Mouse (Mus musculus): Measurements from ENCODE around the gene Gm21972. TPM values are rescaled to one million over a fixed set of nuclear protein-coding genes. Genes with fewer than 3 reads are reported as not detected.

Gm21972 gene
- not detected in 2 replicates for polyA plus RNA-seq (2012; rRNA removed; ENCODE audit: low replicate concordance)

DNA sequence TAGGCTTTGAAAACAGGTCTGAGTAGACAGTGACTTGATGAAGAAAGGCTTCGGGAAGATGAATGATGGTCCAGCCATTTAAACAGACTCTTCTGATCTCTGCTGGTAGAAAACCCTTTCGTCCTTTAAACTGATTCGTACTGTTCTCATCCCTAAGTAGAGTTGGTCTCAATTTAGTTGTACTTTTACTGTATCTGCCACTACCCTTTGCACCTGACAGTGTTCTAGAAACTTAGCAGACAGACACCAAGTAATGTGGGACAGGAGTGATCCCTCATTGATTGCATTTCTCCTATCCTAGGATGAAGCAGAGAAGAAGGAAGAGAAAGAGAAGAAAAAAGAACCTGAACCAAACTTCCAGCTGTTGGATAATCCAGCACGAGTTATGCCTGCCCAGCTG is at the start of gene Gm21972:
Gene Gm21972 (plus strand): TSS at position 301 of the 400 bp plus-strand sequence.

DNA sequence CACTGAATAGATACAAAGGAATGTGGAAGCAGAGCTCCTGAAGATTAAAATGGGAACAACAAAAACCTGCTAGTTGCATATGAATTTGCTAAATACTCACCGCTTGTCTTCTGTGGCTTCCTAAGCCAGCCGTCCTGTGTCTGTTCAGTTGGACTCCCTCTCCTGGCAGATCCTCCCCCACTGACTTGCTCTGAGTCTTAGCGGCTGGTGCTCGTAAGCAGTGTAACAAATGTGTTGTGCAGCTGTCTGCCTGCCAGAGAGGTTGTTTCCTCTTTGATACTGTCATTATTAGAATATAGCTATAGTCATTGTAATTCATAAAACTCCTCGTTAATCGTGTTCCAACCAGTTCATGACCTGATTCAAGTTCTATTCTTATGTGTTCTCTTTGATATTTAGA is 21.7 kb upstream of the Gm21972 start, which contains the start of gene Htr2b:
Gene Htr2b (minus strand): TSS at position 192 of the 400 bp plus-strand sequence.

DNA sequence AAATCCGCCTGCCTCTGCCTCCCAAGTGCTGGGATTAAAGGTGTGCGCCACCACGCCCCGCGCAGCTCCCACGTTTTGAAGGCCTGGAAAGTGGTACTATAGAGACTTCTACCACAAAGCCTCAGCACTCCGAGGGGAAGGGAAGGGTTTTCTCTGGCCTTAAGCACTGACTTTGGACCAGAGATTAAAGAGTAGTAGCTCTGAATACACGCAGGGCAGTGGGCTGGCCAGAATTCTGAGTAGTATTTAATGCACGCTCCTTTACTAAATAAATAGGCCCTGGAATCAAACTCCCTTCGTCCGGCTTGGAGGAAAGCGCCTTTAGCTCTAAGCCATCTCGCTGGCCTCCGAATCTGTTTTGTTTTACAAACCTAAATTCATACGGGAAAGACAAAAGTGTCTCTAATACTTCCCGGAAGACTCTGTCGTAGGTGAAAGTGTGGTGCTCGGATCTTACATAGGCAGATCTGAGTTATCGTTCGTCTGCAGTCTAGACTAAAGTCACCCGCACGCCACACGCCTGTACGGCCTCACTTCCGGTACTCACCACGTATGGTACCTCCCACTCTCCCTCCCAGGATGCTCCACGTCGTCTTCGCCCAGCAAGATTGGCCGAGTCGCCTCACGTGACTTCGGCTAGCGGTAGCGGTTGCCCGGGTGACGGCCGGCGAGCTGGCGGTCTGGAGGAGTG is 20.8 kb downstream of the Gm21972 start, which contains the start of gene Armc9:
Gene Armc9 (plus strand): TSS at position 648 of the 691 bp plus-strand sequence.

Other genes with a start within 250 kb of the Gm21972 start
- 172 and 493 TPM in 2 replicates for gene Itm2c, start 239.4 kb upstream of the Gm21972 start, polyA plus RNA-seq (2012; rRNA removed; ENCODE audit: low replicate concordance)
- 1.0 TPM in 1 of 2 replicates, not detected in the other for gene 4933407L21Rik, start 205.2 kb upstream of the Gm21972 start, polyA plus RNA-seq (2012; rRNA removed; ENCODE audit: low replicate concordance)
- gene Gpr55, start 172.6 kb upstream of the Gm21972 start, polyA plus RNA-seq (2012; rRNA removed; ENCODE audit: low replicate concordance), result 0.03 and 0.18 TPM in 2 replicates
- gene Spata3, start 116.8 kb upstream of the Gm21972 start, polyA plus RNA-seq (2012; rRNA removed; ENCODE audit: low replicate concordance), result 0.31 and 0.34 TPM in 2 replicates
- 0.06 and 3.5 TPM in 2 replicates for gene 2810459M11Rik, start 87.8 kb upstream of the Gm21972 start, polyA plus RNA-seq (2012; rRNA removed; ENCODE audit: low replicate concordance)
- gene Psmd1, start 69.2 kb upstream of the Gm21972 start, polyA plus RNA-seq (2012; rRNA removed; ENCODE audit: low replicate concordance), result 88.2 and 95.5 TPM in 2 replicates
- 1.8 TPM in 1 of 2 replicates, not detected in the other for gene Htr2b, start 21.7 kb upstream of the Gm21972 start, polyA plus RNA-seq (2012; rRNA removed; ENCODE audit: low replicate concordance)
- 4.2 and 9.8 TPM in 2 replicates for gene Armc9, start 21.1 kb downstream of the Gm21972 start, polyA plus RNA-seq (2012; rRNA removed; ENCODE audit: low replicate concordance)
- 0.44 and 5.8 TPM in 2 replicates for gene B3gnt7, start 169.2 kb downstream of the Gm21972 start, polyA plus RNA-seq (2012; rRNA removed; ENCODE audit: low replicate concordance)
- gene Ncl, start 225.8 kb downstream of the Gm21972 start, polyA plus RNA-seq (2012; rRNA removed; ENCODE audit: low replicate concordance), result 2.1 and 13.0 TPM in 2 replicates

Data from subcutaneous adipose tissue, adult 2 months (tissue).